Mouse (Mus musculus) CD4-positive, CD25-positive, alpha-beta regulatory T cell (primary cell): Measurements from ENCODE around the gene Tgfbrap1. TPM values are rescaled to one million over a fixed set of nuclear protein-coding genes. Genes with fewer than 3 reads are reported as not detected.

Experiments used
- polyA plus RNA-seq: library from polyadenylated mRNA; unstranded; fragments of 100-300 nt; shearing (Covaris generic); gene quantifications from one replicate; pipeline ENCODE4 v1.2.1, GENCODE M21; 2017

Tgfbrap1 gene
- polyA plus RNA-seq = 20.2 TPM

DNA sequence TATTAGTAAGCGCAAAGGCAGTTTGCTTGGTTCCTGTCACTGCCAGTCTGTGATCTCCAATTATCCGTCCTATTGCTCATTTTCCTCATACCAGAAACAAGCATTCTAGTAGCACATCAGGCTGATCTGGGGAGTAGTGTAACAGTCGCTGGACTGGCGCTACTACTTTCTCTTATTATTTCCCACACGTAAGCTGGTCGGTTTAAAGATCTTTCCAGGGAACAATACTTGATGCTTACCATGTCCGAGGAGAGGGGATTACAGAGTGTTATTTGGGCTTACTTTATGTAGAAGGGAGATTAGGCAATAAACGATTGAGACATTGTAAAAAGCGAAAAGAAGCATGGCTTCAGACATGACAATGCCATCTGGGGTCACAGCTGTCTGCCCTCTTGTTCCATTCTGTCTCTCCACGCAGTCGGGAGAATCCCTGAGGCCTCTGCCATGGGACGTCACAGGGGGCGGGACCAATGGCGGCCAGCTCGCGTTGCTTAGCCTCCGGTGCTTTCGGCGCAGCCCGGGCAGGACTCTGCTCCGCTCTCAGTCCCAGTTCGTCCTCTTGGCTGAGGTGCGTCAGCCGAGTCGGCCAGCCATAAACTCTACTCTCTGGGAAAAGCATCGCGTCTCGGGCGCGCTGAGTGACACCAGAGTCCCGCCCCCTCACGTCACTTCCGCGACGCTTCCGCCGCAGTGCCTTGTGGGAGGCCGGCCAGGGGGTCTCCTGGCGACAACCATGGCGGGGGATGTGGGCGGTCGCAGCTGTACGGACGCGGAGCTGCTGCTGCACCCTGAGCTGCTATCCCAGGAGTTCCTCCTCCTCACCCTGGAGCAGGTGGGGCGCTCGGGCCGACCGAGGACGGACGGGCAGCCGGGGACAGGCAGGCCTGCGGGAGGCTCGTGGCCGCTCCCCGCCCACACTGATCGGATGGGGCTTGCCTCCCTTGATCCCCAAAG, at the start of gene Tgfbrap1, which contains the start of gene AI597479:
Gene Tgfbrap1, minus strand, starts transcription at position 607 of the 954 bp plus-strand sequence.
Gene AI597479, plus strand, starts transcription at position 680 of the 954 bp plus-strand sequence.

Other genes with a start within 250 kb of the Tgfbrap1 start
- gene Mrps9, start 247.4 kb downstream of the Tgfbrap1 start, polyA plus RNA-seq = 52.4 TPM
- gene Gpr45, start 145.8 kb downstream of the Tgfbrap1 start, polyA plus RNA-seq = 1.0 TPM
- gene AI597479, start 73 bp upstream of the Tgfbrap1 start, polyA plus RNA-seq = 19.4 TPM
- 2.4 TPM for gene Fhl2, start 98.3 kb upstream of the Tgfbrap1 start, polyA plus RNA-seq